Mouse (Mus musculus) heart, embryonic 12.5 days (tissue): Measurements from ENCODE around the gene Lzic. TPM values are rescaled to one million over a fixed set of nuclear protein-coding genes. Genes with fewer than 3 reads are reported as not detected.
A peak's percentile ranks its signal among the peaks of the same experiment; 100 is the strongest.

Experiments used
- ATAC-seq: fragments of 200-750 bp; cut with Nextera tagmentation; 2 replicates; pipeline ENCODE4 v1.8.0; 2017; ENCODE audit warnings: moderate TSS enrichment, moderate library complexity; ENCODE audit not compliant: insufficient number of reproducible peaks, low FRiP score
- H3K27ac ChIP-seq: fragments of 300-500 bp; sonication (generic); 2 replicates; pipeline ENCODE4 v1.5.1; 2016; ENCODE audit warnings: mild to moderate bottlenecking, moderate library complexity; ENCODE audit not compliant: poor library complexity, severe bottlenecking
- H3K27me3 ChIP-seq: fragments of 300-500 bp; sonication (generic); replicated peaks from 2 replicates; pipeline ENCODE4 v1.6.1; 2016; ENCODE audit warnings: mild to moderate bottlenecking, moderate library complexity
- H3K36me3 ChIP-seq: fragments of 300-500 bp; sonication (generic); 2 replicates; pipeline ENCODE4 v1.6.1; 2016; ENCODE audit warnings: mild to moderate bottlenecking, moderate library complexity
- H3K4me1 ChIP-seq: fragments of 300-500 bp; sonication (generic); replicated peaks from 2 replicates; pipeline ENCODE4 v1.6.1; 2016; ENCODE audit warnings: mild to moderate bottlenecking
- H3K4me2 ChIP-seq: fragments of 300-500 bp; sonication (generic); 2 replicates; pipeline ENCODE4 v1.6.1; 2016; ENCODE audit warnings: mild to moderate bottlenecking, moderate library complexity
- H3K4me3 ChIP-seq: fragments of 300-500 bp; sonication (generic); 2 replicates; pipeline ENCODE4 v1.5.1; 2016; ENCODE audit warnings: mild to moderate bottlenecking
- H3K9ac ChIP-seq: fragments of 300-500 bp; sonication (generic); 2 replicates; pipeline ENCODE4 v1.6.1; 2016; ENCODE audit warnings: mild to moderate bottlenecking, moderate library complexity
- H3K9me3 ChIP-seq: fragments of 300-500 bp; sonication (generic); replicated peaks from 2 replicates; pipeline ENCODE4 v1.6.1; 2016; ENCODE audit warnings: mild to moderate bottlenecking, moderate library complexity
- WGBS: fragments of 180-500 bp; shearing (Covaris S2); methylation state at CpG from one replicate; pipeline ENCODE4 v1.1.7; 2016; 5-methylcytosine and 5-hydroxymethylcytosine counted together
- microRNA-seq: library from miRNA; unstranded; fragments of <30 nt; microRNA quantifications from one replicate; pipeline ENCODE4, GENCODE M21; 2017
- polyA plus RNA-seq: library from polyadenylated mRNA; unstranded; fragments of >200 nt; fragmentation: Nextera tagmentation; extraction: Ambion mirVana; gene quantifications from 2 replicates; pipeline ENCODE4 v1.2.1, GENCODE M21; 2016

Gene Lzic
- polyA plus RNA-seq, 1 experiment from 2014 or later: 32.1 TPM

DNA sequence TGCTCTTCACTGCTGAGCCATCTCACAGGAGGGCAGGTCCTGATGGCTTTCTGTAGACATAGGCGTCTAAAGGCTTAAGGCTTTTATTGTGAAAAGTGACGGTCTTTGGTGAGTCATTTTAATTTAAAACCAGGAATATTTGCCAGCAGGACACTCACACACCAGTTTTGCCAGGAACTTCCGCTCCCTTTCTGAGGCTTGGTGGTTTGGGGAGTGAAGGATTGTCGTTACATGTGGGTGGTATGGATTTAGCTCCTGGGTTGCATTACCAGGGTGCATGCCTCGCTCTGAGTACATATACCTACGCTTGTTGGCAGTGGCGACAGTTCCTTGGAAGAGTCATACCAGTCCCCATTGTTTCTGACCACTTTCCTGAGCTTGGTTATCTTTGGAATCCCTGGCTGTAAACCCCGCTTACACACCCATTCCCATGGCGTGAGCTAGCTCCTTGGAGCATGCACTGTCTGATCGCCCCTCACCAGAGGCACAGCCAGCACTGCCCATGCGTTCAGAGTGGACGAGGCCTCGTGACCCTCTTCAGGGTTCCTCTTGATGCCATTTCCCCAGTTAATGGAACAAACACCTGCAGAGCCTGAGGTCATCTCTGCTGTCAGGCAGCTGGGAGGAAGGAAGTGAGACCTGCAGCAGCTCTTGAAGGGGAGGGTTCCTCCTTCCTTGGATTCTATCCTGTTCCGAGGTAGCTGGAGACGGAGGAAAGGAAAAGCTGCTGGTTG, 42.8 kb downstream of the Lzic start:
- WGBS: 62% methylated on average over 15 of the region's 15 CpGs
- ATAC-seq: peak; percentile 24; the same call in 1 of the 2 replicates
- Histone ChIP-seq H3K4me3 (no peak overlapping the region), H3K4me1 (peaks cover 78% of the 10 kb centered on the region), H3K27ac (no peak overlapping the region), H3K27me3 (no peaks in the 10 kb centered on the region), H3K9ac (peak overlapping the region; percentile 39; the same call in 1 of the 2 replicates), H3K4me2 (no peak overlapping the region), H3K36me3 (peaks cover 4% of the 10 kb centered on the region; the same call in 1 of the 2 replicates), H3K9me3 (no peaks in the 10 kb centered on the region)

DNA sequence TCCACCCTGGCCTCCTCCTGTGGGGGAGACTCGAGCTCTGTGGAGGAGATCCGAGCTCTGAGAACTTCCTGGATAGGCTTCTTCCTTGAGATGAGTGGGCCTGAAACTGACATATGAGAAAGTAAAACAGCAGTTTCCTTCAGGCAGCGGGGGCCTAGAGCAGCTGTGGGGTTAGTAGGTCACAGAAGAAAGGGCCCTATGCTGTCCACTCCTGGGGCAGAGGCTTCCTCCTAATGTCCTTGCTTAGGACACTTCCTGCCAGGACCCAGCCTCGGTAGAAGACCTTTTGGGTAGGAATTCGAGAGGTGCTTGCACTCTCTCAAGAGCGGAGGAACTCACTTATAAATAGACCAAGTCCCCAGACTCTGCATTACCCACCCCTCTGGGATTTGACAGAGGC, 44.7 kb downstream of the Lzic start:
- no peaks in the 10 kb centered on the region for H3K9me3 ChIP-seq
- H3K27me3 ChIP-seq: no peaks in the 10 kb centered on the region
- no peak overlapping the region for H3K9ac ChIP-seq
- WGBS: 30% methylated on average over 6 of the region's 6 CpGs
- H3K4me2 ChIP-seq: no peak overlapping the region
- peaks cover 8% of the 10 kb centered on the region; the same call in 1 of the 2 replicates for H3K36me3 ChIP-seq
- peaks cover 63% of the 10 kb centered on the region for H3K4me1 ChIP-seq
- H3K4me3 ChIP-seq: no peak overlapping the region
- ATAC-seq: no peak
- no peak overlapping the region for H3K27ac ChIP-seq

DNA sequence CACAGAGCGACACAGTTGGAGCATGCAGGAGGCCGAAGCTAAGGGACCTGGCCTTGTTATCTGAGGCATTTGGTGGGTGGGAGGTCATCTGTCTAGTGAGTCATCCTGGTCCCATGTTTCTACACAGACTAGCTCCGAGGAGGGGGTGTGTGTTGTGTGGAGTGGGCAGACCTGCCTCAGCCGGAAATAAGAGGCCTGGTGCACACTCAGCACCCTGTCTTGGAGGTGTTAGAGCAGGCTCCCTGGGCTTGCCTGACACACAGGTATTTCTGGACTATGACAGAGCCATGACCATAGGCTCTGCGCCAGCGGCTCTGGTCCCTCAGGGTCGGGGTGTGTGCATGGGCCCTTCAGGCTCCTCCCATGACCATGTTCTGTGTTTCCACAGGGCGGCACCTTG, 54.4 kb downstream of the Lzic start:
- no peaks in the 10 kb centered on the region for H3K36me3 ChIP-seq

DNA sequence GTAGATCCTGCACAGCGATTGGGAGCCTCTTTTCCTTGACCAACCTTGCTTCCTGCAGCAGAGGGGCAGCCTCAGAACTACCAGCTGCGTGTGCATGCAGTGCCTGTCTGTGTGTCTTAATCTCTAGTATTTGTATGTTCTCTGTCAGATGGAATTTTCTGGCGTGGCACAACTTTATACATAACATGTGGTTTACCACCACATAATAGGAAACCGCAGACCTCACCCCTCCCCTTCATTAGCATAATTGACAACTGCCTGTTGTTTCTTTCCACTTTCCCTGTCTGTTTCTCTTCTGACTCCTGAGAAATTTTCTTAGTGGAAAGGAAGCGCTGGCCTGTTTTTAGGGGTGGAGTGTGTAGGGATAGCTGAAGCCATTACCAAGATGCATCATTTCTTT, 56.9 kb downstream of the Lzic start:
- peak overlapping the region; percentile 20; the same call in 1 of the 2 replicates for H3K4me2 ChIP-seq
- H3K9ac ChIP-seq: no peak overlapping the region
- H3K27me3 ChIP-seq: no peaks in the 10 kb centered on the region
- no peaks in the 10 kb centered on the region for H3K9me3 ChIP-seq
- H3K4me3 ChIP-seq: no peak overlapping the region
- H3K27ac ChIP-seq: no peak overlapping the region
- H3K36me3 ChIP-seq: peaks cover 18% of the 10 kb centered on the region
- no peak for ATAC-seq
- 57% methylated on average over 5 of the region's 5 CpGs for WGBS
- peaks cover 49% of the 10 kb centered on the region for H3K4me1 ChIP-seq

More for the DNA sequence above, 54.4 kb downstream of the Lzic start:
- no peak overlapping the region for H3K4me3 ChIP-seq
- H3K9me3 ChIP-seq: no peaks in the 10 kb centered on the region
- H3K9ac ChIP-seq: 0 out of 2 replicates have a peak overlapping the region, but pooled peaks have one; percentile 2
- peak; percentile 82 for ATAC-seq
- 31% methylated on average over 8 of the region's 8 CpGs for WGBS
- H3K27ac ChIP-seq: peak overlapping the region; percentile 79
- H3K4me1 ChIP-seq: peaks cover 55% of the 10 kb centered on the region
- H3K4me2 ChIP-seq: peak overlapping the region; percentile 32
- no peaks in the 10 kb centered on the region for H3K27me3 ChIP-seq

DNA sequence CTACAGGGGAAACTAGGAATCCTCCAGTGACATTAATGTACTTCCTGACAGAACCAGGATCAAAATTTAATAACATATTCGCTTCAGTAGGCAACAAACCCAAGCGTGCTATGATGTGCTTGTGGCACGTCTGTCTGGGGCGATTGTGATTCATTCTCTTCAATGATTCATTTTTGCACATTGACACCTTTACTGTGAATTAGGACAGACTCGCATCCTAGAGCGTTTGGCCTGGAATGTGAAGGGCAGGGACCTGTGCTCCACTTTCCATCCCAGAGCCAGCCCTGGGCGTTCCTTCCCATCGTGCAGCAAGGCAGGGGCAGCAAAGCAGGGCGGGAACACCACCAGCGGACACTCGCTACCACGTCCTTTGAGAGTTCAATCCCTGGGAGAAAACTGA, 57.4 kb downstream of the Lzic start:
- Histone ChIP-seq H3K27me3 (no peaks in the 10 kb centered on the region), H3K4me3 (no peak overlapping the region), H3K4me1 (peaks cover 44% of the 10 kb centered on the region), H3K9me3 (no peaks in the 10 kb centered on the region), H3K4me2 (no peak overlapping the region), H3K9ac (0 out of 2 replicates have a peak overlapping the region, but pooled peaks have one; percentile 10), H3K36me3 (peaks cover 19% of the 10 kb centered on the region), H3K27ac (no peak overlapping the region)
- WGBS: 76% methylated on average over 12 of the region's 12 CpGs
- ATAC-seq: no peak

DNA sequence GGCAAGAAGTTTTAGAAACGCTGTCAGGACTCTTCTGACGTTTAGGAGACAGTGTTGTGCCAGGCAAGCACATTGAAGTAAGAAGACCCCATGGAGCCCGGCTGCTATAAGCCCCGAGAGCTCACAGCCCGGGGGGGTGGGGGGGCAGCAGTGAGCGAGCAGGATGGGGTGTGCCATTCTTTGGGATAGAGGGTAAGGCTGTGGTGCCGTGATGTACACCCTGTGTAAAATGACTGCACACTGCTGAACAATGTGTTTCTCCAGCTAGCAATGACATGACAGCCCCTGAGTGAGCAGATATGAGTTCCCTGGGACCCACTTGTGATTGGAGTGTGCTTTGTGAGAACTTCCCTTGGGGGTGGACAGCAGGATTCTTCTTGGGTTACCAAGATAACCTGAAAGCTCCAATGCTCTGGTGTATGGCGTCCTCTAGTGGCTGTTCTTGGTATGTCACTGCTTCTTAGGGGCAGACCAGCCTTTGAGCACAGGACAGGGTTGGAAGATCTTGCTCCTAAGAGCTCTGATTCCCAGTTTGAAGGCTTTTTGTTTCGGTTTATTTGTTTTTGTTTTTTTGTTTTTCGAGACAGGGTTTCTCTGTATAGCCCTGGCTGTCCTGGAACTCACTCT, 58.0 kb downstream of the Lzic start:
- 0 out of 2 replicates have a peak overlapping the region, but pooled peaks have one; percentile 10 for H3K9ac ChIP-seq
- H3K9me3 ChIP-seq: no peaks in the 10 kb centered on the region
- no peaks in the 10 kb centered on the region for H3K27me3 ChIP-seq
- peaks cover 24% of the 10 kb centered on the region for H3K36me3 ChIP-seq
- 38% methylated on average over 10 of the region's 10 CpGs for WGBS
- ATAC-seq: no peak
- H3K4me2 ChIP-seq: no peak overlapping the region
- H3K4me3 ChIP-seq: no peak overlapping the region
- no peak overlapping the region for H3K27ac ChIP-seq
- H3K4me1 ChIP-seq: peaks cover 38% of the 10 kb centered on the region

DNA sequence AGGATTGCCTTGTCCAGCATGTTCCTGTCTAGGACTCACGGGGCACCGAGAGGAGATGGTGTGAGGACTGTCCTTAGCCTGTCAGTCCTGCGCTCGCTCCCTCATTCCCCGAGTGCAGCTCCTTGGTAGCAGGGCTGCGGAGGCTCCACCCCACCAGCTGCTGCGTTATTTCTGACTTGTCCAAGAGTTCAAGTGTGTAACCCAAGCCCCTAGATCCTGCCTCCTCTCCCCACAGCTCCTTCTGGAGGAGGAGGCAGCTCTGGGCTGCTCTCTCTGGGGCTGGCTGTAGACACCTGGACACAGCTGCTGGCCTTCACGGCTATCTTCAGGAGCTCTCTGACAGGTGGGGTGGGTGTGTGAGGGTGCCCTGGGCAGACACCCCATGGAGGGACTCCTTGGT, 59.9 kb downstream of the Lzic start:
- no peaks in the 10 kb centered on the region for H3K27me3 ChIP-seq
- no peak overlapping the region for H3K27ac ChIP-seq
- no peak for ATAC-seq
- 81% methylated on average over 8 of the region's 8 CpGs for WGBS
- no peaks in the 10 kb centered on the region for H3K9me3 ChIP-seq
- H3K4me3 ChIP-seq: no peak overlapping the region
- no peak overlapping the region for H3K4me2 ChIP-seq
- peaks cover 27% of the 10 kb centered on the region for H3K36me3 ChIP-seq
- no peak overlapping the region for H3K9ac ChIP-seq
- peaks cover 19% of the 10 kb centered on the region for H3K4me1 ChIP-seq

Small RNAs within 50 kb of the gene (microRNA-seq; reads per million reads assigned to microRNA genes)
- not detected for gene Mir5616

Other genes starting within 250 kb of the Lzic start
- gene Kif1b, start 177.5 kb upstream of the Lzic start, polyA plus RNA-seq: 60.1 and 62.9 TPM in 2 replicates
- gene Ube4b, start 58.5 kb upstream of the Lzic start, polyA plus RNA-seq: 50.3 and 58.3 TPM in 2 replicates
- gene Rbp7, start 30.3 kb upstream of the Lzic start, polyA plus RNA-seq: 2.4 and 3.4 TPM in 2 replicates
- 0.29 and 0.33 TPM in 2 replicates for gene Tmem274, start 7.9 kb upstream of the Lzic start, polyA plus RNA-seq
- 12.0 and 14.0 TPM in 2 replicates for gene Nmnat1, start within 50 bp of the Lzic start, polyA plus RNA-seq
- 38.5 and 39.3 TPM in 2 replicates for gene Ctnnbip1, start 33.0 kb downstream of the Lzic start, polyA plus RNA-seq
- gene Clstn1, start 101.2 kb downstream of the Lzic start, polyA plus RNA-seq: 38.3 and 38.9 TPM in 2 replicates
- 3.5 and 3.7 TPM in 2 replicates for gene Pik3cd, start 217.3 kb downstream of the Lzic start, polyA plus RNA-seq